Mouse (Mus musculus) fibroblast of lung, adult 2 months (primary cell): ENCODE measurements around the gene Smad3.

ENCODE experiments used
- DNase-seq: peaks from one replicate; pipeline ENCODE4 v3.0.0-alpha.2; 2011; ENCODE audit warnings: low read depth

Gene Smad3

DNA sequence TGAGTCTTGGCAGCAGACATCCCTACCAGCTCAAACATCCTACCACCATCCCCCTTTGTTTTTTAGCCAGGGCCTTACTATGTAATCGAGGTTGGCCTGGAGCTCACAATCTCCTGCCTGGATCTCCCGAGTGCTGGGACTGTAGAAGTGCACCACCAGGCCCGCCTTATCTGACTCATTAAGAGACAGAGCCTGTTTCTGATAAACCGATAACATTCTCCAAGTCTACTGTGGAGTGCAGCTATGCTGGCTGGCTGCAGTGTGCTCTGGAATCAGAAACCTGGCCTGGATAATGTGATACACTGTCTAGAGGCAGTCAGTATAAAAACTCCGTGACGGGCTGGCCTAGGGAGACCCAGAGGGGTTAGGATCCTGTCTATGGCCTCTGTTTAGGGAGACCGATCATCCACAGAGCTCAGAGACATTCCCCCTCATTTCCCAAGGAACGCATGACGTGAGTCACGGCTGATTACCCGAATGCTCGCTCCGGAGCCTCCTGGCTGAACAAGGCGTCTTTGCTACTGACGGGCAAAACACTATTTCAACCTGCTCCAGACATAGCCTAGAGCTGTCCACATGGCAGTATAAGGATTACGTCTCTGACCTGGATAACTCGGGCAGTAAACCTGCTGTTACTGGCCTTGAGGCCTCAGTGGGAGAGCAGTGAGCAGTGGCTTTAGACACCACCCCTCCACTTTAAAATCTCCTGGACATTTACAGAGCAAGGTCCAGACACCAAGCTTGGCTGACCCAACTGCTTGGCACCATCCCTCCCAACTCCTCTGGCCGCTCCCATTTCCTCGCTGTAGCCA is 11.8 kb downstream of the Smad3 start:
- peak; percentile 88 for DNase-seq

- DNase-seq: no peak
Measured at GRCm38 (mm10) chr9:63744595-63744994, 13.2 kb downstream of the Smad3 start.

DNA sequence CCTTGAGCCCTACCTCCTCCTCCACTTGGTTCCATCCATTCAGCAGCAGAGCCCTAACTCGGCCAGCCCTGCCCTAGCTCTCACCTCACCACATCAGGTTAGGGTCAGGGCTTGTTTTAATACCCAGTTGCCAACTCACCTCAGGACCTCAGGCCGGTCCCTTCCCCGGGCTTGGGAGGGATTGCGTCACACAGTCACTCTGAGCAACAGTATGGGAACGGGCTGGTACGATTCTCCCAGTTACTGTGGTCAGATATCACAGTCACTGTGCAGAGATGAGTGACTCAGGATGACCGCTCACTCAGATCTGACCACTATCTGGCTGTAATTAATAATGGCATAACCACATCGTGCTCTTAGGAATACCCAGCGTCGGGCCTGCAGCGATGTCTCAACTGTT is 14.0 kb downstream of the Smad3 start:
- DNase-seq: peak; percentile 86

- no peak for DNase-seq
Measured at GRCm38 (mm10) chr9:63742887-63743660, 14.7 kb downstream of the Smad3 start.

GRCm38 (mm10) chr9:63742318-63742717 is 15.5 kb downstream of the Smad3 start:
- DNase-seq: no peak

DNA sequence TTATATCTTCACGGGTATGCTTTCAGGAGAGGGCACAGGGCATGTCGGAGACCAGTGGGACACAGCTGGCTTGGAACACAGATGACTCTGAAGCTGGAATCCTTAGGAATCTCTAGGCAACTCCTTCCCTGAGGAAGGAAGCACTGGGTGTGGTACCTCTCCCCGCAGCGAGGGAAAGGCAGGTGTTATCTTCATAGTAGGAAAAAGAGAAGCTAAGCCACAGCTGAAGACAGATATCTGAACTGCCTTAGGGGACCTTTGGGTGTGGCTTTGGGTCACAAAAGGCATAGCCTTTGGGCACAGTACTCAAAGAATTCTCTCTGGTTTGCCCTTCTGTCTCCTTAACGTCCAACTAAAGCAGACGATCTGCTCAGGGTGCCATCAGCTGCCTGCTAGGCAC is 16.0 kb downstream of the Smad3 start:
- no peak for DNase-seq

DNA sequence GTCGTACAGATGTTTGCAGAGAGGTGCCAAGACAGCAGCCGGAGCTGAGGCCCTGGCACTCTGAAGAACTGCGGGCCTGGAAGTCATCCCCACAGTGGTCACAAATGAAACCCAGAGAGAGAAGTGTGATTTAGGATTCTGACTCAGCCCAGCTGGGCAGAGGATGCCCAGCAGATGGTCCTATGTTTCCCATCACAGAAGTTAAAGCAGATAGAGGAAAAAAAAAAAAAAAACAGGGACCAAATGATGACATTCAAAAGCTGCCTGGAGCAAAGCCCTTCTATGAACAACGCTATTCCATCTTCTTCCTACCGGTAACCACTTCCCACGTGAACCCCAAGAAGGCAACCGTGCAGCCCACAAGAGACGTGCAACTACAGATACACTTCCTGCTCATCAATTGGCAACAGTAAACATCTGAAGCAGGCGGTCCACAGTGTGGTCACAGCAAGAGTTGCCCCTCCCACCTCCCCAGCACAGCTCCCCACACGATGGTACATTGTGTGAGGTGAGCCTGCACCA is 17.4 kb downstream of the Smad3 start:
- no peak for DNase-seq

DNA sequence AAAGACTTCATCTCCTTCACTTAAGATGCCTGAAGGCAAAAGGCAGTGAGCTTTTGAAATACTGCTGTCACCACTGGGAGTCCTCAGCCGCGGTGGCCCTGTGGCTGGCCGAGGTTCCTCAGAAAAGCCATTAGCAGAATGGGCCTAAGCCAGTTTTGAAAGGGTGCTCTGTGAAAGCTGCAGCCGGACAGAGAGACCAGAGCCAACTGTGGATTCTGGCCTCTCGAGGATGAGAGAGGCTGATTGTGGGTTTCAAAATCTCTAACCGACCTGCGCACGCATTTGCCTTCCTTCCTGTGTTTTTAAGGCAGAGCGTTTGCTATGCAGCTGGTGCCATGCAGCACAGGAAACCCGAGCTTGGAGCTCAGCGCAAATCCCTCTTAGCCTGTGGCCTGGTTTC is 19.0 kb downstream of the Smad3 start:
- no peak for DNase-seq

- DNase-seq: no peak
Measured at GRCm38 (mm10) chr9:63738086-63738701, 19.6 kb downstream of the Smad3 start.

DNA sequence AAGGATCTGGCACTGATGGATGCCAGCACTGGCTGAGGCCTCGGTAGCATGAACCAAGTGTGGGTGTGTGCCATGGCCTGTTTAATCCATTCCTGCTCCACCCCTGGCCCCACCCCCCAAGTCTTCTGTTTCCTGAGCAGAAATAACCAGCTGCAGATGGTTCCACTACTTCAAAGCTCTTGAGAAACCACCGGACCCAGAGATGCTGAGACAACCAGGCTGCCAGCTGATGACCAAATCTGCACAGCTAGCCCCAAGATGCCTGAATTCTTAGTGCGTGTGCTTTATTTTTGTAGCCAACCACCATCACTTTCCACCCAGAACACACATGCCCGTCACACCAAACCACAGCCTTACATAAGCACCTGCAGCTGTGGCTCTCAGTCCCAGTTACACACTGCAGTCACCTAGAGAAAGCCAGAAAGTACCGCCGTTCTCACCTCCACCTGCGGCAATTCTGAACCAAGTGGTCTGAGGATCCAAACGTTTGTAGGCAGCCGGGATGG is 20.3 kb downstream of the Smad3 start:
- DNase-seq: peak; percentile 93

DNA sequence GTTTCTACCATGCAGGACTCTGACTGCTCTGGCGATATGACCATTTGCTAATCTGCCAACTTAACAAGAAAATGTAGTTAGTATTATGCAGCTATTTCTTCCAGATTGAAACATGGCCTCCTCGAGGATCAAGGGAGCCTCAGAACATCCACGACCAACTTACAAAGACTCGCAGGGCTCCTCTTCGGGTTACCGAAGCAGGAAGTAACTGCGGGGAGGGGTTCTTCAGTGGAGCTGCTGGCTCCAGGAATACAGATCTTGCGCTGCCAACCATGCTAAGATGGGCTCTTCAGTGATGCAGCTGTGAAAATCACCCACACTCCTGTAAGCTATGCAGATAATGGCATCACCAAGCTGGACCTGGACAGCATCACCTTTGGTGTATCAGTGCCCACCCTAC is 23.5 kb downstream of the Smad3 start:
- no peak for DNase-seq

DNA sequence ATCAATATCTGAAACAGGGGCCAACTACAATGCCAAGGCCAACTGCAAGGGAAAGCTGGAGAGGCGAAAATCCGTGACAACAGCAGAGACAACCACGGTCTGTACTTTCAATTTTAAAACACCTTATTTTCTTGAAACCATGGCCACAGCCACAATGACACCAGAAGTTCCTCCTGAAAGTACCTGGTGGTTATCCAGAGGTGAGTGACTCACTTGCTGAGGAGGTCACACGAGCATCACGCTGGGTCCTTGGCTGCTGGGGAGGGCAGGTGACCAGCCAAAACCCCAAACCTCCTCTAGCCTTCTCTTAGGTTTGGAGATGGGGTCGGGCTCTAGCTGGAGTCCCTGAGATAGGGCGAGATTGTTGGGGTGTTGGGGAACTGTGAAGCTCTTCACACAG is 25.1 kb downstream of the Smad3 start:
- no peak for DNase-seq

- no peak for DNase-seq
Measured at GRCm38 (mm10) chr9:63731114-63731828, 26.5 kb downstream of the Smad3 start.

DNA sequence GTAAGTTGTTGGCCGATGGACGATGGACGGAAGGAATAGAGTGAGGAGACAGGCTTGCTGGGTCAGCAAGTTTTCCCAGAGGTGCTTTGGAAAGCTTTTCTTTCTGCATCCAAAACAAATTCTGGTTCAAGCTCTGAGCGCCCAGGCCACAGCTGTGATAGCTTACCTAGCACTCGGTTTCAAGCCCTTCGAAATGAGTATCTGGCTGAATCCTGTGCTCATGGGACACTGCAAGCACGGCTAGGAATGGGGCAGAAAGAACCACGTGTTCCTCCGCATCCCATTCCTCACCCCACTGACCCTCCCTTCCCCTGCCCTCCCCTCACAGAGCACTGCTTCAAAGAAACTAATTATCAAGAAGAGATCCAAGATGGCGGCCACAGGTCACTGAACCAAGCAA is 28.8 kb downstream of the Smad3 start:
- DNase-seq: no peak

- DNase-seq: no peak
Measured at GRCm38 (mm10) chr9:63727070-63727469, 30.7 kb downstream of the Smad3 start.

DNA sequence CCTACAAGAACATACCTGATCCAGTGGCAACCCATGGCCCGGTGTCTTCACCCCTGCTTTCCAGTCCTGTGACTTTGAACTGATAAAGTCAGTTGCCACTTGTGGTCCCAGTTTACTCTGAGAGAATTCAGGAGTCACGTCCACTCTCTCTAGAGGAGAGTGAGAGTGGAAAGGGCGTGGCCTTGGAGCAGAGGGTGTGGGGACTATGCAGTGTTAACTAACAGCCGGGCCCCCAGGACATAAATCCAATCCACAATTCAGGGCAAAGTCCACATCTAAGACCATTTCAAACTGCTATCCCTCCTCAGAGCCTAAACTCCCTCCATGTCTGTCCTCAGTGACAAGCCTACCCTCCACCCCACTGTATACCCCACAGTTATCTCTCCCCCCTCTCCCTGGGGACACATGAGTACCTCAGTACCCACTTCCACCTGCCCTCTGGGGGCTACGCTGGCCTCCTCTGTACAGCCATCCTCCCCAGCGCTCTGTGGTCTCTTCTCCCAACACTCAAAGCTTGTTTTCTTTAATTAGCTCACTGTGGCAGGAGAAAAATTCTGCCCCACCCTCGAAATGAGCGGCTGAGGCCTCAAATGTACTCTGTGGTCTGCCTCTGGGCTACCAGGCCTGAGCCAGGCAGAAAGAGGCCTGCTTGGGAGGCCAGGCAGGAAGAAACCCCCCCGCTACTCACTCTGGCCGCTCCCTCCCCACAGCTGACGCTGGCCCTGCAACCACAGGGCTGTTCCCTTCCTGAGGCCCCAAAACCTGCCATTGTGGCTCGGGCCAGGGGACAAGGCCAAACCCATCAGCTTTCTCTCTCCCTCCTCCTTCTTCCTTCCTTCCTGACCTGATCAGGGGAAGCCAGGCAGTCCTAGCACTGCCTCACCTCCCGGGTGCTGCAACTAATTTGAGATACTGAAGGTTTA is 31.4 kb downstream of the Smad3 start:
- peak; percentile 67 for DNase-seq

DNA sequence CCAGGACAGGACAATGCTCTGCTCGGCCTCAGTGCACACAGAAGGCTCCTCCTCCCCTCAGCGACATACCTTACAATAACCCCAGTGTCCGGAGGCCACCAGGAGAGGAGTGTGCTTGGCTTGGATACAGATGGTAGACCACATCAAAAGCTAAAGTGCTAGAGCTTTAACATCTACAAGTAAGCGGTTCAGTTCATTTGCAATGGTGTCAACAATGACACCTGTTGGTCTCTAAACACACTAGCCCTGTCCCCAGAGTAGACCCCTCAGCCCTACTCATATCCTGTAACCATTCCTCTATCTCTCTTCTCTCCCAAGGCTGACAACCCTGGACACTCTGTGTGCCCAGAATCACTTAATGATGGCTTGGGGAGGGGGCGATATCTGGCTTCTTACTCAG is 33.0 kb downstream of the Smad3 start:
- no peak for DNase-seq

GRCm38 (mm10) chr9:63722918-63723317 is 34.9 kb downstream of the Smad3 start:
- DNase-seq: no peak

- DNase-seq: no peak
Measured at GRCm38 (mm10) chr9:63722350-63722749, 35.4 kb downstream of the Smad3 start.

DNA sequence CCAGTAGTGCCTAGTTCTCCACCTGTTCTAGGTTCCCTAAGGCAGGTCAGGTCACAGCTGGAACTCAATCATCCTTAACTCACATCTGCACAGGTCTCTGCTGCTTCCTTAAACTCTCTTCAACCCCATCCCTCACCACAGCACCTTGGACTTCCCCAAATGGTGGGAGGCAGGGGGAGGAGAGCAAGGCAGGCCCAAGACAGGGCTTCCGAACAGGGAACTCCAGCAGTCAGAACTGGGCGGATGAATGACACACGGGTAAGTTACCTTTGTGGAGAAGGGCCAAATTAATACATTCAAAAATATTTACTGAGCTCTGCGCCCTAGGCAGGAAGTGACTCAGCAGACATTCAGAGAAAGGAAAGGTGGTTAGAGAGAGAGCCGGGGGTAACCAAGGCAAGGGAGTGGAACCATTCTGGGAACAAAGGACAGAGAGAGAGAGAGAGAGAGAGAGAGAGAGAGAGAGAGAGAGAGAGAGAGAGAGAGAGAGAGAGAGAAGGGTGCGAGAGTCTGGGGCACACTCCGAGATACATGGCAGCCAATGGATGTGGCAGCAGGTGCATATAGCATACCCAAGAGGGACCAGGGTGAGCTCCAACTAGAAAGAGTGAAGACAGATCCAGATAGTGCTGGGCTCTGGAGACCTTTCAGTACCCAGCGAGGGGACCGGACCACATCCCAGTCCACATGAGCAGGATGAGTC is 36.1 kb downstream of the Smad3 start:
- DNase-seq: no peak
